ENCODE assay signal across 8 mouse cellular contexts in the genomic region with DNA sequence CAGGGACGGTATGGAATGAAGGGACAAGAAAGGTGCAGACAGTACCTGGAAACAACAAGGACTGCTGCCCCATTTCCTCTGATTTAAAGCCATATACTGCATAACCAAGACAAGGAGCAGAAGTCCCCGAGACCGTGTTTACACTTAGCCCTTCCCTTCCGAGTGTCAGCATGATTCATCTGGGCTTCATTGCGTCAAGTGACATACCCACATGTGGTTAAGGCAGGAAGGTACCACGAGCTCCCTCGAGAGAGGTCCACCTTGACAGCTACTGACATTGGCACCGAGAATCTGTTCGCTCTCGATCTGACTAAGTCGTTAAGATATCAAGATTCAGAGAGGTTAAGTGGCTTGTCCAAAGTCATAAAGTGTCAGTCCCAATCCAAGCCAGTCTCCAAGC. TPM values are rescaled to one million over a fixed set of nuclear protein-coding genes. Genes with fewer than 3 reads are reported as not detected.
DNase-seq lines count a peak whose midpoint lies in the region; ATAC-seq and TF ChIP-seq lines count a peak whose summit lies in the region.
"Had no signal": no experiment of that assay in that cellular context is flagged by ENCODE, and none has a peak within 500 bp of the region (broad histone marks: within the 10 kb centered on the region; RNA-seq: fewer than 3 reads in every experiment).

No protein-coding gene starts in this region.

- no peak overlapping the region for H3K4me3 ChIP-seq in CH12.LX (replicated peaks in 1 of 3; ENCODE audit: low read depth in 2 of 3, low read length in 2 of 3, poor library complexity in 1 of 3)
- H3K4me3 ChIP-seq in intestine, embryonic 16.5 days (ENCODE audit: low read length), result no peak overlapping the region
- H3K4me3 ChIP-seq in megakaryocyte, embryonic 14.5 days (replicated peaks), result peak overlapping the region; percentile 87
- no peak overlapping the region for H3K4me3 ChIP-seq in layer of hippocampus, adult 2 months
- H3K4me3 ChIP-seq in gastrocnemius, adult 2 months, result no peak overlapping the region
- H3K4me3 ChIP-seq: embryonic facial prominence, embryonic 12.5 days had no signal

- DNase-seq in CH12.LX (ENCODE audit: extremely low read depth), result peak; percentile 76
- DNase-seq in thymus, postnatal 10 days (ENCODE audit: low spot score in 2 of 2), result peak; percentile 5 to 17
- no peak for DNase-seq in layer of hippocampus, adult 2 months (ENCODE audit: low spot score in 2 of 2)
- no peak for DNase-seq in gastrocnemius, adult 2 months
- DNase-seq in kidney, postnatal 4 days, result no peak

- dilution Hi-C loops in CH12.LX (cut with MboI; ENCODE audit: extremely low pct_ligation_motif_present, extremely low pct_unique_long_range_greater_than_20kb, low sequenced_read_pairs), result no loop called here

- WGBS in intestine, embryonic 16.5 days, result 31% methylated on average over 11 of the region's 11 CpGs

- intact Hi-C loops in gastrocnemius, adult 2 months (cut with DNase I), result no loop called here

- no peak overlapping the region for H3K9ac ChIP-seq in CH12.LX (ENCODE audit: insufficient read depth, low read depth)
- no peak overlapping the region for H3K9ac ChIP-seq in intestine, embryonic 16.5 days (ENCODE audit: low read depth, low read length)
- H3K9ac ChIP-seq: embryonic facial prominence, embryonic 12.5 days had no signal

- no peak for TF ChIP-seq POLR2A in CH12.LX (IDR thresholded peaks at IDR 0.05; ENCODE audit: low read depth, low read length)

- H3K79me2 ChIP-seq in CH12.LX (replicated peaks; ENCODE audit: control insufficient read depth, extremely low read depth, insufficient read depth, poor library complexity, severe bottlenecking), result no peaks in the 10 kb centered on the region

- peaks cover 16 to 32% of the 10 kb centered on the region in 2 experiments for H3K4me1 ChIP-seq in CH12.LX (ENCODE audit: control insufficient read depth in 1 of 2, insufficient read depth in 2 of 2)
- no peaks in the 10 kb centered on the region for H3K4me1 ChIP-seq in intestine, embryonic 16.5 days (ENCODE audit: control insufficient read depth, insufficient read depth, low read length)
- H3K4me1 ChIP-seq in megakaryocyte, embryonic 14.5 days, result peaks cover 90% of the 10 kb centered on the region
- H3K4me1 ChIP-seq: embryonic facial prominence, embryonic 12.5 days had no signal

- no peak overlapping the region for H3K4me2 ChIP-seq in CH12.LX (ENCODE audit: insufficient read depth, low read depth, poor library complexity, severe bottlenecking)
- no peak overlapping the region for H3K4me2 ChIP-seq in intestine, embryonic 16.5 days (ENCODE audit: low read depth, low read length)
- H3K4me2 ChIP-seq: embryonic facial prominence, embryonic 12.5 days had no signal

- no peak for TF ChIP-seq EP300 in CH12.LX (IDR thresholded peaks at IDR 0.05; ENCODE audit: low read length)

- H3K27ac ChIP-seq in CH12.LX (ENCODE audit: insufficient read depth, low read depth), result no peak overlapping the region
- no peak overlapping the region for H3K27ac ChIP-seq in intestine, embryonic 16.5 days (ENCODE audit: low read length)
- H3K27ac ChIP-seq in layer of hippocampus, adult 2 months, result no peak overlapping the region
- H3K27ac ChIP-seq in gastrocnemius, adult 2 months, result no peak overlapping the region
- H3K27ac ChIP-seq: embryonic facial prominence, embryonic 12.5 days had no signal

- H3K27me3 ChIP-seq in CH12.LX (replicated peaks), result peaks cover 26% of the 10 kb centered on the region
- no peaks in the 10 kb centered on the region for H3K27me3 ChIP-seq in intestine, embryonic 16.5 days (replicated peaks; ENCODE audit: control insufficient read depth, insufficient read depth, low read length)
- no peaks in the 10 kb centered on the region for H3K27me3 ChIP-seq in megakaryocyte, embryonic 14.5 days (replicated peaks)
- H3K27me3 ChIP-seq: embryonic facial prominence, embryonic 12.5 days had no signal

- TF ChIP-seq RAD21 in CH12.LX (IDR thresholded peaks at IDR 0.05; ENCODE audit: low read depth, low read length), result no peak

- in situ Hi-C loops in CH12.LX (cut with MboI; ENCODE audit: low pct_ligation_motif_present, low pct_unique_long_range_greater_than_20kb, low sequenced_read_pairs), result loop anchor here (5.0 kb wide), 1 partner anchor 89 kb away; the partner anchor contains the start of gene Sele

- no peaks in the 10 kb centered on the region for H3K9me3 ChIP-seq in CH12.LX (replicated peaks; ENCODE audit: low read length)
- no peaks in the 10 kb centered on the region for H3K9me3 ChIP-seq in intestine, embryonic 16.5 days (ENCODE audit: control insufficient read depth, low read length)
- H3K9me3 ChIP-seq in megakaryocyte, embryonic 14.5 days, result no peaks in the 10 kb centered on the region
- H3K9me3 ChIP-seq: embryonic facial prominence, embryonic 12.5 days had no signal

- peak; percentile 46; the same call in 1 of the 2 replicates for ATAC-seq in intestine, embryonic 16.5 days

- TF ChIP-seq CTCF in CH12.LX (conservative IDR thresholded peaks at IDR 0.05 in 1 of 2, IDR thresholded peaks at IDR 0.05 in 1 of 2; ENCODE audit: low read depth in 2 of 2, low read length in 2 of 2), result no peak
- TF ChIP-seq CTCF in layer of hippocampus, adult 2 months (conservative IDR thresholded peaks at IDR 0.05), result no peak
- no peak for TF ChIP-seq CTCF in gastrocnemius, adult 2 months (IDR thresholded peaks at IDR 0.05)

- H3K36me3 ChIP-seq in CH12.LX (replicated peaks in 1 of 2; ENCODE audit: control insufficient read depth in 1 of 2, insufficient read depth in 1 of 2, low read length in 1 of 2), result no peaks in the 10 kb centered on the region
- no peaks in the 10 kb centered on the region for H3K36me3 ChIP-seq in intestine, embryonic 16.5 days (ENCODE audit: control insufficient read depth, insufficient read depth, low read length)
- peaks cover 83% of the 10 kb centered on the region for H3K36me3 ChIP-seq in megakaryocyte, embryonic 14.5 days (replicated peaks; ENCODE audit: low read length)
- H3K36me3 ChIP-seq: embryonic facial prominence, embryonic 12.5 days had no signal

TF ChIP-seq in CH12.LX, 34 proteins besides CTCF, POLR2A, EP300 and RAD21:
- TF ChIP-seq USF1 (IDR thresholded peaks at IDR 0.05; ENCODE audit: low read depth, low read length), result no peak
- TF ChIP-seq BHLHE40 (IDR thresholded peaks at IDR 0.05; ENCODE audit: low read depth, low read length), result peak; percentile 70
- peak; percentile 62 for TF ChIP-seq ETS1 (conservative IDR thresholded peaks at IDR 0.05; ENCODE audit: low read depth, low read length)
- TF ChIP-seq MXI1 (IDR thresholded peaks at IDR 0.05; ENCODE audit: low read depth, low read length), result peak; percentile 67; the same call in 1 of the 2 replicates
- peak; percentile 56; the same call in 1 of the 2 replicates for TF ChIP-seq MAX (IDR thresholded peaks at IDR 0.05; ENCODE audit: low read length)
- peak; percentile 57; the same call in 1 of the 2 replicates for TF ChIP-seq IRF4 (IDR thresholded peaks at IDR 0.05; ENCODE audit: low read depth, low read length)
- no peak for TF ChIP-seq TBP (conservative IDR thresholded peaks at IDR 0.05; ENCODE audit: low read depth, low read length)
- no peak for TF ChIP-seq PAX5 (IDR thresholded peaks at IDR 0.05; ENCODE audit: low read length)
- TF ChIP-seq GABPA (IDR thresholded peaks at IDR 0.05; ENCODE audit: insufficient replicate concordance, low read depth, low read length), result no peak

RNA-seq across cellular contexts. Expression of gene F5, which starts 15.7 kb away (rescaled TPM):
- total RNA-seq in CH12.LX (2012; rRNA removed) (under 0.01 TPM in 2 replicates), CH12.LX (2014; rRNA removed) (0.04 TPM in 1 of 2 replicates, not detected in the other)
- polyA plus RNA-seq in CH12.LX (2012; ENCODE audit: insufficient read length, low read depth), result 0.12 and 0.19 TPM in 2 replicates
- 0.32 and 0.36 TPM in 2 replicates for polyA plus RNA-seq in intestine, embryonic 16.5 days (2015; fragmentation: Nextera tagmentation; extraction: Ambion mirVana)
- 2.2 and 15.1 TPM in 2 replicates for polyA plus RNA-seq in megakaryocyte, embryonic 14.5 days (2012; ENCODE audit: insufficient read depth, low replicate concordance)
- under 1 TPM; 0.37 to 0.92 TPM for total RNA-seq in layer of hippocampus, adult 2 months (2021)
- under 1 TPM; 0.05 to 0.08 TPM for total RNA-seq in gastrocnemius, adult 2 months (2021)

RNA-seq across cellular contexts. Expression of gene Selp, which starts 20.9 kb away (rescaled TPM):
- not detected in 2 replicates for total RNA-seq in CH12.LX (2012; rRNA removed)
- 0.43 and 0.61 TPM in 2 replicates for total RNA-seq in CH12.LX (2014; rRNA removed)
- 0.18 and 0.21 TPM in 2 replicates for polyA plus RNA-seq in CH12.LX (2012; ENCODE audit: insufficient read length, low read depth)
- polyA plus RNA-seq in intestine, embryonic 16.5 days (2015; fragmentation: Nextera tagmentation; extraction: Ambion mirVana), result 0.10 and 0.13 TPM in 2 replicates
- polyA plus RNA-seq in megakaryocyte, embryonic 14.5 days (2012; ENCODE audit: insufficient read depth, low replicate concordance), result 197 and 302 TPM in 2 replicates
- total RNA-seq in layer of hippocampus, adult 2 months (2021), result not detected
- under 1 TPM; 0.42 to 0.54 TPM for total RNA-seq in gastrocnemius, adult 2 months (2021)
- polyA plus RNA-seq: embryonic facial prominence, embryonic 12.5 days had no signal

Comparison
In these comparisons a context has a peak if more than half of its experiments do, and no peak if none do; other contexts are left out.
1. DNase-seq: peak in CH12.LX (single experiment) and thymus, postnatal 10 days (2 of 2); none in layer of hippocampus, adult 2 months (0 of 2), gastrocnemius, adult 2 months (single experiment) and kidney, postnatal 4 days (0 of 2).